Mouse (Mus musculus): ENCODE measurements around the gene Hlcs.
A peak's percentile ranks its signal among the peaks of the same experiment; 100 is the strongest.

Hlcs gene

GRCm38 (mm10) chr16:94290073-94290999, 23.0 kb downstream of the Hlcs start:
- peak; percentile 73 for DNase-seq (ENCODE audit: low read depth, low spot score)

- no peak for DNase-seq (ENCODE audit: low read depth, low spot score)
Measured at GRCm38 (mm10) chr16:94289138-94290072, 24.0 kb downstream of the Hlcs start.

GRCm38 (mm10) chr16:94287826-94288225, 25.5 kb downstream of the Hlcs start:
- no peak for DNase-seq (ENCODE audit: low read depth, low spot score)

- no peak for DNase-seq (ENCODE audit: low read depth, low spot score)
Measured at GRCm38 (mm10) chr16:94283972-94284371, 29.4 kb downstream of the Hlcs start.

GRCm38 (mm10) chr16:94270826-94271225, 42.5 kb downstream of the Hlcs start:
- no peak for DNase-seq (ENCODE audit: low read depth, low spot score)

GRCm38 (mm10) chr16:94269635-94270034, 43.7 kb downstream of the Hlcs start:
- DNase-seq (ENCODE audit: low read depth, low spot score) = peak; percentile 63

- DNase-seq (ENCODE audit: low read depth, low spot score) = no peak
Measured at GRCm38 (mm10) chr16:94268205-94268604, 45.2 kb downstream of the Hlcs start.

GRCm38 (mm10) chr16:94264611-94265010, 48.8 kb downstream of the Hlcs start:
- DNase-seq (ENCODE audit: low read depth, low spot score) = no peak

GRCm38 (mm10) chr16:94262501-94262900, 50.9 kb downstream of the Hlcs start:
- DNase-seq (ENCODE audit: low read depth, low spot score) = no peak

GRCm38 (mm10) chr16:94260938-94261630, 52.3 kb downstream of the Hlcs start:
- DNase-seq (ENCODE audit: low read depth, low spot score) = no peak

GRCm38 (mm10) chr16:94258366-94259310, 54.7 kb downstream of the Hlcs start:
- DNase-seq (ENCODE audit: low read depth, low spot score) = peak; percentile 50

GRCm38 (mm10) chr16:94255592-94255991, 57.8 kb downstream of the Hlcs start:
- no peak for DNase-seq (ENCODE audit: low read depth, low spot score)

- DNase-seq (ENCODE audit: low read depth, low spot score) = no peak
Measured at GRCm38 (mm10) chr16:94255035-94255434, 58.3 kb downstream of the Hlcs start.

GRCm38 (mm10) chr16:94254415-94254891, 58.9 kb downstream of the Hlcs start:
- no peak for DNase-seq (ENCODE audit: low read depth, low spot score)

GRCm38 (mm10) chr16:94253671-94254414, 59.5 kb downstream of the Hlcs start:
- DNase-seq (ENCODE audit: low read depth, low spot score) = no peak

GRCm38 (mm10) chr16:94251756-94252155, 61.6 kb downstream of the Hlcs start:
- DNase-seq (ENCODE audit: low read depth, low spot score) = no peak

- DNase-seq (ENCODE audit: low read depth, low spot score) = no peak
Measured at GRCm38 (mm10) chr16:94250640-94251349, 62.6 kb downstream of the Hlcs start.

GRCm38 (mm10) chr16:94250136-94250535, 63.2 kb downstream of the Hlcs start:
- no peak for DNase-seq (ENCODE audit: low read depth, low spot score)

GRCm38 (mm10) chr16:94249666-94250065, 63.7 kb downstream of the Hlcs start:
- DNase-seq (ENCODE audit: low read depth, low spot score) = no peak

Measured in retina, adult 2 months (tissue).